Mouse (Mus musculus): Measurements from ENCODE around the gene Spout1. TPM values are rescaled to one million over a fixed set of nuclear protein-coding genes. Genes with fewer than 3 reads are reported as not detected.

The Spout1 gene
- 29.8 and 30.8 TPM in 2 replicates for polyA plus RNA-seq (2021; fragmentation: Nextera tagmentation)
- long read RNA-seq, experiment 1, transcript Spout1-206 (10 exons, 2,424 nt): minor isoform, 7 of 80 reads
- long read RNA-seq, experiment 1, transcript Spout1-207 (11 exons, 2,010 nt): minor isoform, 20 of 80 reads
- long read RNA-seq, experiment 1, transcript Spout1-201 (12 exons, 1,805 nt): major isoform, 44 of 80 reads
- long read RNA-seq, experiment 1, partial matches to known transcripts: 3 of 80 reads
- long read RNA-seq, experiment 1, other reads (novel, unspliced or antisense): 6 of 80 reads
- long read RNA-seq, experiment 2, transcript Spout1-207 (11 exons, 2,010 nt): minor isoform, 97 of 271 reads
- long read RNA-seq, experiment 2, transcript Spout1-201 (12 exons, 1,805 nt): major isoform, 104 of 271 reads
- long read RNA-seq, experiment 2, transcript Spout1-206 (10 exons, 2,424 nt): minor isoform, 6 of 271 reads
- long read RNA-seq, experiment 2, partial matches to known transcripts: 20 of 271 reads
- long read RNA-seq, experiment 2, other reads (novel, unspliced or antisense): 43 of 271 reads

DNA sequence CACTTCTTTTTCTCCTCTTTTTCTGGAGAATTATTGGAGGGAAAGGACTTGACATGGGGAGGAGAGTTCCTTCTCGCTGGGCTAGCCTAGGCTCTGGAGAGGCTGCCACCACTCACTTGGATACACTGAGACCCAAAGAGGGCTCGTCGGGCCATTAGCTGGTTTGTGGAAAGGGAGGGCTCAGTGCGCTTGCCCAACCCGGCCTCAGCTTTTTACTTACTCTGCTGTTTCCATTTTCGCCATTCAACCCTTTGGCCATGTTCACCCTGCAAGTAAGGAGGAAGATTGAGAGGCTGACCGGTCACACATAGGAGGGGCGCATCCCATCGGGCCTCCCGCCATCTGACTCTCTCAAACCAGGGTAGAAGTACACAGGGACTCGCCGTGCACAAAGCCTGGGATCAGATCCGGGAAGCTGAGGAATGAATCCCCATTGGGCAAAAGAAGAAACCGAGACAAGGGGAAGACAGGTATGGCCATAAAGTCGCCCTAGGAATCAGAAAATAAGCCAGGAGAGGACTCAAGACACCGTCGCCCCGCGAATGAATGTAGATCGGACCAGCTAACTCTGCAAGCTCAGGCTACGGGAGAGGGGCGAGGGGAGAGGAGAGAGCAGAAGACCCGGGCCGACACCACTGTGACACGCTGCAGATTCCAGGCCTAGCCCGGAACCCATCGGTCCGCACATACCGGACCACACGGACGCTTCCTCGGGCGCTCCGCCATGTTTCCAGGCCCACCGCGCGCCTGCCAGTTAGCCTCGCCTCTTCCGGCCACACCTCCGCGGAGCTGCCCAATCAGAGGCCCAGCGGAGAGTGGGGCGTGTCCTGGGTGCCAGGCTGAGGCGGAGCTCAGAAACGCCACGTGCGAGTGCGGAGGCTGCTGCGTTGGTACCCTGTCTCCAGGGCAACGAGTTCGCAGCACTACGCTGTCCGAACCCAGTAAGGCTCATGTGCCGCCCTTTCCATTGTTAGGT, at the start of gene Spout1:
Gene Spout1, minus strand, starts transcription at position 760 of the 976 bp plus-strand sequence.

DNA sequence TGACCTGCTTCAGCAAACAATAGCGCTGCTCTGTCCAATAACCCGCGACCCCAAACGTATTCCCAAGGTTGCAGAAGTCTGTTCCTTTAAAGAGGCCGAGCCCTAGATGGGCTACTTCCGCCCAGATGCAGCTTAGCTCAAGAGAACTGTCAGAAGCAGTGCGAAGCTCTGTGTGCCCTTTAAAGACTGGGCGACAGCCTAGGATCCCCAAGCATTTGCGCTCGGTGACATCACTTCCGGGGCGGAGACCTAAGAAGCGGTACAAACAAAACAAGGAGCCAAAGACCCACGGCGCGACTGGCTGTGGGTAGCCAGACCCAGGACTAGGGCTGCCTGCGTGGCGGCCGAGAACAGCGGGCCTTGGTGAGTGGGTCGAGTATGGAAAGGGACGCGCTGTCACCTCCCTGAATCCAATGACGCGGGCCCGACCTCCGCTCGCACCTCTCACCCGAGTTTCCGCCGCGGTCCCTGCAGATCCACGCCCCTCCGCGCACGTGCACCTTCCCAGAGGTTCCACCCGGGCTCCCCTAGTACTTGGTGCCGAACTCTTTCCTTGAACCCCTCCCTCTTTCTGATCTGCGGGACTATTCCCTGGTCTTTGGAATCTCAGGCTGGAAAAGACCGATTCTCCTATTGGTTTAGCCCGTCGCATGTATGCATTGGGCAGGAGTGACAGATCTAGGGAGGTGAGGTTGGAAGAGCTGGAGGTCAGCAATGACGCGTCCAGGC, 27.5 kb upstream of the Spout1 start, which contains the start of gene Kyat1:
Gene Kyat1, minus strand, starts transcription at position 219 of the 729 bp plus-strand sequence.

DNA sequence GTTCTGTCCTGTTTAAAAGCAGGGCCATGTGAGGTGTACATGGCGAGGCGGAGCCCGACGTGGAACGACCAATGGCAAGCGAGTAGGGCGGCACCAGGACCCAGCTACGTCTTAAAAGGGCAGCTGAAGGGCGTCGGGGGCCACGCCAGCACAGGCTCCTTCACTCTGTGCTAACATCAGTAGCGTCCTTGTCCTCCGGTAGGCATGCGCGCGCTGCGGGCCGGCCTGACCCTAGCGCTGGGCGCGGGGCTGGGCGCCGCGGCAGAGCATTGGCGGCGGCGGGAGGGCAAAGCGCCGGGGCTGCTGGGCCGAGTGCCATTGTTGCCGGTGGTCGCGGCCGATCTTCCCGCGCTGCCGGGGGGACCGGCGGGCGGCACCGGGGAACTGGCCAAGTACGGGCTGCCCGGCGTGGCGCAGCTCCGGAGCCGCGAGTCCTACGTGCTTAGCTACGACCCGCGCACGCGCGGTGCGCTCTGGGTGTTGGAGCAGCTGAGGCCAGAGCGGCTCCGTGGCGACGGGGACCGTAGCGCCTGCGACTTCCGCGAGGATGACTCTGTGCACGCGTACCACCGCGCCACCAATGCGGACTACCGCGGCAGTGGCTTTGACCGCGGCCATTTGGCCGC, 6.8 kb downstream of the Spout1 start, which contains the start of gene Endog:
Gene Endog, plus strand, starts transcription at position 123 of the 626 bp plus-strand sequence.

DNA sequence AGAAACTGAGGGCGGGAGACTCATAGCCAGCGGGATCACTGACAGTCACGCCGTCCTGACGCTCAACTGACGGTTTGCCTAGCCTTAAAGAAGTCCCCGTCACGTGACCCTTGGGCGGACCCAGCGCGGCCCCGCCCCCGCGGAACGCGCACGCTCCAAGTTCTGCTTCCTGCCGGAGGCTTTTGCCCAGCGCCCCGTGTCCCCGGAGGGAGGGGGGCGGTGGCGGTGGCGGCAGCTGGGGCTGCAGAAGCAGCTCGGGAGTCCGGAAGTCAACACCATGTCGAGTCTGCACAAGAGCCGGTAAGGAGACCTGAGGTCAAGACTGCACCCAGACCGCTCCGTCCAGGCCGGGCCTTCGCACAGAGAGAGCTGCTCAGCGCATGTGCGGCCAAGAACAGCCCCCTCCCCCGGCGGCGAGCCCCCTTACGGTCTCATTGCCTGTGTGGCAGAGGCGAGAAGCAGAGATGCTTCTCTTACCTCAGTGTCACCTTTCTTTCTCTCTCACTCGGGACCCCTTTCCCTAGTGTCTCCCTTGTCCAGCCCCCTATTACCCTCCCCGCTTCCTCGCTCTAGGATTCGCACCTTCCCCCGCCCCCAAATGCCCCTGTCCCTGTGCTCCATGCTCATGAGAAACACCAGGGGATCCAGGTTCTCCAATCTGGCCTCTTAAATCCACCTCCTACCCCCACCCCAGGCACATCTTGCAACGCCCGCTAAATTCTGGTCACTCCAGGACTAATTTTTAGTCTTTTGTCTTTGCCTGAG, 44.5 kb downstream of the Spout1 start, which contains the start of gene Tbc1d13:
Gene Tbc1d13, plus strand, starts transcription at position 134 of the 765 bp plus-strand sequence.

DNA sequence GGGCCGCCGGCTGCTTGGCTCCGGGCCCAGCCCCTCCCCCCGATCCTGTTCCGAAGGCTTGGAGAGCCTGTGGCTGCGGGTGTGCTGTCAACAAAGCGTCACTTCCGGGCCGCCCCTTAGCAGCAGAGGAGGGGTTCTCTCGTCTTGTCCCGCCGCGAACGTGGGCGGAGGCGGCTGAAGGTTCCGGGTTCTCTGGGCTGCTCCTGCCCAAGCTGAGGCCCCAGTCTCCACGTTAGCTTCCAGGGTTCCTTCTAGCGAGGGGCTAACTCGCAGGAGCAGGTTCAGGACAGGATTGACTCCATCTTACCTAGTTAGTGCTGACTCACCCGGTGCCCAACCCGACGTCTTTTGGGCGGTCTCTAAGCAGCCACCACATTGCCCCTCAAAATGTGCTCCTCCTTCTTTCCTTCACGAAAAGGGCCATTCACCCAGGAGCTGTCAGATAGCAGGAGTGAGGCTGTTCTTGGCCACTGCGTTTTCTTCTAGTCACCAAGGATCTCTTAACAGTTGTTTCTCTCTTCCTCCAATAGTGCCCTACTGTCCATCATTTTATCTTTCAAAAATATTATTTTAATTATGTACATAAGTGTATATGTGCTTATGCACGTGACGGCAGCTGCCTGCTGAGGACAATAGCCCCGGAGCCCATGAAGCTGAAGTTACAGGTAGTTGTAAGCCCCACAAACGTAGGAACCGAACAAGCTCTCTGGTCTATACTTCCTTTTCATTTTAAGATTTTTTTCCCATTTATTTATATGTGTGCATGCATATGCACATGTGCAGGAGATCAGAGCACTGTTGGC, 53.6 kb downstream of the Spout1 start, which contains the start of gene Zer1:
Gene Zer1, minus strand, starts transcription at position 114 of the 803 bp plus-strand sequence.

Other genes starting within 250 kb of the Spout1 start
- 30.3 and 35.1 TPM in 2 replicates for gene Gle1, start 243.0 kb downstream of the Spout1 start, polyA plus RNA-seq (2021; fragmentation: Nextera tagmentation)
- gene Sptan1, start 212.9 kb downstream of the Spout1 start, polyA plus RNA-seq (2021; fragmentation: Nextera tagmentation): 177 and 197 TPM in 2 replicates
- gene Wdr34, start 129.6 kb downstream of the Spout1 start, polyA plus RNA-seq (2021; fragmentation: Nextera tagmentation): 39.2 and 40.9 TPM in 2 replicates
- 164 and 217 TPM in 2 replicates for gene Set, start 121.1 kb downstream of the Spout1 start, polyA plus RNA-seq (2021; fragmentation: Nextera tagmentation)
- gene Pkn3, start 100.8 kb downstream of the Spout1 start, polyA plus RNA-seq (2021; fragmentation: Nextera tagmentation): 0.34 and 0.40 TPM in 2 replicates
- 22.1 and 28.3 TPM in 2 replicates for gene Zdhhc12, start 84.8 kb downstream of the Spout1 start, polyA plus RNA-seq (2021; fragmentation: Nextera tagmentation)
- 13.4 and 14.0 TPM in 2 replicates for gene Zer1, start 53.9 kb downstream of the Spout1 start, polyA plus RNA-seq (2021; fragmentation: Nextera tagmentation)
- gene Tbc1d13, start 44.7 kb downstream of the Spout1 start, polyA plus RNA-seq (2021; fragmentation: Nextera tagmentation): 19.4 and 23.7 TPM in 2 replicates
- 28.5 and 35.1 TPM in 2 replicates for gene Endog, start 7.0 kb downstream of the Spout1 start, polyA plus RNA-seq (2021; fragmentation: Nextera tagmentation)
- gene Kyat1, start 27.4 kb upstream of the Spout1 start, polyA plus RNA-seq (2021; fragmentation: Nextera tagmentation): 8.4 and 9.9 TPM in 2 replicates
- 31.1 and 48.4 TPM in 2 replicates for gene Lrrc8a, start 59.3 kb upstream of the Spout1 start, polyA plus RNA-seq (2021; fragmentation: Nextera tagmentation)
- 0.04 TPM in 1 of 2 replicates, not detected in the other for gene Gm28035, start 62.1 kb upstream of the Spout1 start, polyA plus RNA-seq (2021; fragmentation: Nextera tagmentation)
- 16.4 and 17.1 TPM in 2 replicates for gene Phyhd1, start 87.7 kb upstream of the Spout1 start, polyA plus RNA-seq (2021; fragmentation: Nextera tagmentation)
- not detected in 2 replicates for gene Gm28038, start 102.6 kb upstream of the Spout1 start, polyA plus RNA-seq (2021; fragmentation: Nextera tagmentation)
- 29.1 and 29.6 TPM in 2 replicates for gene Dolk, start 107.9 kb upstream of the Spout1 start, polyA plus RNA-seq (2021; fragmentation: Nextera tagmentation)
- 7.1 and 10.8 TPM in 2 replicates for gene Nup188, start 107.9 kb upstream of the Spout1 start, polyA plus RNA-seq (2021; fragmentation: Nextera tagmentation)
- gene Sh3glb2, start 180.9 kb upstream of the Spout1 start, polyA plus RNA-seq (2021; fragmentation: Nextera tagmentation): 199 and 210 TPM in 2 replicates
- gene Miga2, start 185.8 kb upstream of the Spout1 start, polyA plus RNA-seq (2021; fragmentation: Nextera tagmentation): 19.1 and 21.3 TPM in 2 replicates
- gene Dolpp1, start 213.8 kb upstream of the Spout1 start, polyA plus RNA-seq (2021; fragmentation: Nextera tagmentation): 15.4 and 15.9 TPM in 2 replicates
- 28.3 and 28.4 TPM in 2 replicates for gene Crat, start 237.4 kb upstream of the Spout1 start, polyA plus RNA-seq (2021; fragmentation: Nextera tagmentation)
- gene Ptpa, start 237.6 kb upstream of the Spout1 start, polyA plus RNA-seq (2021; fragmentation: Nextera tagmentation): 139 and 193 TPM in 2 replicates